ENCODE assay signal across 8 mouse cellular contexts in genomic region chr3:37906806-37907251, GRCm38 (mm10).
DNase-seq lines count a peak whose midpoint lies in the region; ATAC-seq lines count a peak whose summit lies in the region.

No protein-coding gene starts in this region.

- H3K4me2 ChIP-seq in stomach, embryonic 16.5 days (ENCODE audit: low read depth, low read length), result peak overlapping the region; percentile 14; the same call in 1 of the 2 replicates

- H3K9me3 ChIP-seq in limb, embryonic 10.5 days (replicated peaks), result no peaks in the 10 kb centered on the region
- no peaks in the 10 kb centered on the region for H3K9me3 ChIP-seq in stomach, embryonic 16.5 days (replicated peaks; ENCODE audit: control insufficient read depth, low read length)

- WGBS in limb, embryonic 10.5 days, result 10% methylated on average over 5 of the region's 5 CpGs
- WGBS in stomach, embryonic 16.5 days, result 13% methylated on average over 5 of the region's 5 CpGs

- peak; percentile 26 to 62 for DNase-seq in urinary bladder, postnatal 4 days (ENCODE audit: low spot score in 2 of 2)
- no peak for DNase-seq in urinary bladder, adult 18-20 months (ENCODE audit: low spot score in 2 of 2)
- DNase-seq in heart, postnatal 10 days, result peak; percentile 57 to 59
- peak; percentile 61 for DNase-seq in limb, embryonic 10.5 days (ENCODE audit: low spot score)
- no peak for DNase-seq in spleen, postnatal 14 days (ENCODE audit: low spot score in 2 of 2)
- DNase-seq in layer of hippocampus, adult 9-10 months (ENCODE audit: low spot score), result no peak

- H3K27me3 ChIP-seq in limb, embryonic 10.5 days (ENCODE audit: low read depth, poor library complexity, severe bottlenecking), result no peaks in the 10 kb centered on the region
- no peaks in the 10 kb centered on the region for H3K27me3 ChIP-seq in stomach, embryonic 16.5 days (ENCODE audit: control insufficient read depth, insufficient read depth, low read length)

- H3K27ac ChIP-seq in limb, embryonic 10.5 days, result peak overlapping the region; percentile 84
- H3K27ac ChIP-seq in stomach, embryonic 16.5 days (ENCODE audit: low read length), result peak overlapping the region; percentile 47; the same call in 1 of the 2 replicates

- H3K4me3 ChIP-seq in limb, embryonic 10.5 days, result peak overlapping the region; percentile 0; the same call in 1 of the 2 replicates
- no peak overlapping the region for H3K4me3 ChIP-seq in stomach, embryonic 16.5 days (replicated peaks; ENCODE audit: low read length)

- peaks cover 36% of the 10 kb centered on the region for H3K4me1 ChIP-seq in limb, embryonic 10.5 days
- peaks cover 19% of the 10 kb centered on the region for H3K4me1 ChIP-seq in stomach, embryonic 16.5 days (ENCODE audit: control insufficient read depth, insufficient read depth, low read length)

- H3K36me3 ChIP-seq in limb, embryonic 10.5 days, result no peaks in the 10 kb centered on the region
- H3K36me3 ChIP-seq in stomach, embryonic 16.5 days (ENCODE audit: control insufficient read depth, insufficient read depth, low read length), result no peaks in the 10 kb centered on the region

- intact Hi-C loops in heart, postnatal 10 days (cut with DNase I), result no loop called here

- 0 out of 2 replicates have a peak overlapping the region, but pooled peaks have one; percentile 12 for H3K9ac ChIP-seq in stomach, embryonic 16.5 days (ENCODE audit: low read length)

- peak; percentile 48; the same call in 1 of the 2 replicates for ATAC-seq in stomach, embryonic 16.5 days (ENCODE audit: insufficient read depth, low FRiP score)
- ATAC-seq in monocyte, adult 5-6 weeks (replicated peaks; ENCODE audit: insufficient number of reproducible peaks, low FRiP score, low TSS enrichment, poor library complexity, severe bottlenecking), result no peak

Comparison
In these comparisons a context has a peak if more than half of its experiments do, and no peak if none do; other contexts are left out.
1. DNase-seq: peak in urinary bladder, postnatal 4 days (2 of 2), heart, postnatal 10 days (2 of 2) and limb, embryonic 10.5 days (single experiment); none in urinary bladder, adult 18-20 months (0 of 2), spleen, postnatal 14 days (0 of 2) and layer of hippocampus, adult 9-10 months (single experiment).